Mouse (Mus musculus) C2C12 (cell line): ENCODE measurements around the gene Map3k6. TPM values are rescaled to one million over a fixed set of nuclear protein-coding genes. Genes with fewer than 3 reads are reported as not detected.

ENCODE experiments used
- H3K27me3 ChIP-seq: one replicate; pipeline ENCODE4 v1.6.1; 2011; ENCODE audit not compliant: control insufficient read depth, insufficient read depth, insufficient read length
- H3K36me3 ChIP-seq: one replicate; pipeline ENCODE4 v1.6.1; 2011; ENCODE audit not compliant: control insufficient read depth, insufficient read depth
- H3K4me3 ChIP-seq: one replicate; pipeline ENCODE4 v1.5.1; 2011; ENCODE audit warnings: mild to moderate bottlenecking, control low read depth; ENCODE audit not compliant: poor library complexity, insufficient read depth, severe bottlenecking
- H3K79me2 ChIP-seq: one replicate; pipeline ENCODE4 v1.6.1; 2011; ENCODE audit not compliant: control insufficient read depth, insufficient read depth
- H3K79me3 ChIP-seq: one replicate; pipeline ENCODE4 v1.6.1; 2011; ENCODE audit warnings: low read depth, control low read depth
- H3ac ChIP-seq: one replicate; pipeline ENCODE3; 2011; ENCODE audit warnings: low read depth; ENCODE audit not compliant: control insufficient read depth, insufficient read length
- CEBPB ChIP-seq: IDR thresholded peaks from one replicate; pipeline ENCODE4 v1.6.1; 2011; ENCODE audit warnings: low read depth, mild to moderate bottlenecking, control low read depth, moderate library complexity
- CTCF ChIP-seq: IDR thresholded peaks from one replicate; pipeline ENCODE4 v1.5.1; 2011; ENCODE audit not compliant: control insufficient read depth, insufficient read depth, insufficient read length
- FOSL1 ChIP-seq: IDR thresholded peaks from one replicate; pipeline ENCODE4 v1.8.0; 2011; ENCODE audit warnings: mild to moderate bottlenecking, low read length; ENCODE audit not compliant: poor library complexity, insufficient read depth, severe bottlenecking
- MAX ChIP-seq: IDR thresholded peaks from one replicate; pipeline ENCODE4 v1.6.1; 2011; ENCODE audit warnings: mild to moderate bottlenecking, control low read depth
- MYOD1 ChIP-seq: IDR thresholded peaks from one replicate; pipeline ENCODE4 v1.6.1; 2011; ENCODE audit warnings: low read depth; ENCODE audit not compliant: control insufficient read depth, insufficient read length
- MYOG ChIP-seq: IDR thresholded peaks from one replicate; pipeline ENCODE4 v1.6.1; 2011; ENCODE audit not compliant: control insufficient read depth, insufficient read length; ENCODE audit errors: extremely low read depth
- USF1 ChIP-seq: IDR thresholded peaks from one replicate; pipeline ENCODE4 v1.6.1; 2011; ENCODE audit warnings: low read depth, mild to moderate bottlenecking, control low read depth, moderate library complexity
- polyA plus RNA-seq: library from polyadenylated mRNA; unstranded; fragments of >200 nt; fragmentation: generic; extraction: Trizol; gene quantifications from one replicate; pipeline ENCODE4 v1.2.1, GENCODE M21; 2012; ENCODE audit warnings: missing spikeins

The Map3k6 gene
- polyA plus RNA-seq, 1 experiment: 7.3 TPM

DNA sequence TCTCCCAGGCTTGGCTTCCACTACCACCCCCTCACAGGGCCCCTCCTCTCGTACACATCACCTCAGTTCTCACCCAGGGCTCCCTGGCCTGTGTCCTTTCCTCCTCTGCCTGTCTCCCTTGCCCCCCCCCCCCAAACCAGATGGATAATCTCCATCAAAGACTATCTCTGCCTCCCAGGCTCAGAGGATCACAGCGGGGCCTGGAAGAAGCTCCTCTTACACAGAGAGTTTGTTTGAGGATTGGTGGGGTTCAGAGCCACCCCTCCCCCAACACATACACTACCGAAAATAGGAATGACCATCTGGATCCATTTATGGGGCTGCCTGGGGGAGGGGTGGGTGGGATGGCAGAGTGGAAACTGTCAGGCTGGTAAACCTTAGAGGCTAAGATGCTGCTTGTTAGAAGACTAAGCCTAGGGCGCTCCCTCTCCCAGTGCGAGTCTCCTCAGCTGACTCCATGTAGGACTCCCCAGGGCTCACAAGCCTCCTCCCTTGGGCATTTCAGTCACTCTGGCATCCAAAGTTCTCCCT lies 41.4 kb downstream of the Map3k6 start:
- TF ChIP-seq FOSL1 (no peak), MYOG (no peak), CTCF (no peak), MYOD1 (no peak), CEBPB (no peak), USF1 (no peak), MAX (no peak)
- Histone ChIP-seq H3K79me3 (peaks cover 4% of the 10 kb centered on the region), H3K27me3 (no peaks in the 10 kb centered on the region), H3K79me2 (peaks cover 5% of the 10 kb centered on the region), H3K4me3 (no peak overlapping the region), H3K36me3 (no peaks in the 10 kb centered on the region), H3ac (no peak overlapping the region)

DNA sequence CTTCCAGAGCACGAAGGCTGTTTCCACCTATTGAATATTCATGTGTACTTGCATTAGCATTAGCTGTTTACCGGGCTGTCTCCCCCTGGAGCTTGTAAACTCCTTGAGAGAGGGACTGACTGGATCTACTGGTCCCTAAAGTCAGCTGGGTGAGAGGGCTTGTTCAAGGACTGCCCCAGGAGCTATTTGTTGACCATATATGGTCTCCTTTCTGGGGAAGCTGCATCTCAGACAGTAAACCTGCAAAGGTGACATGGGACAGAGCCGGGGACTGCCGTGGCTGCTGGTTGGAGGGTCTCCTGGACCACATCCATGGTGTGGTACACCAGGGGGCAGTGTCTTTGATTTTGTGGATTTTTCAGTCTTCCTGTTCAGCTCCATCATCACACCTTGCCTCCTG lies 42.0 kb downstream of the Map3k6 start:
- no peaks in the 10 kb centered on the region for H3K27me3 ChIP-seq
- no peak overlapping the region for H3K4me3 ChIP-seq
- no peak for TF ChIP-seq CTCF
- no peak for TF ChIP-seq MYOD1
- no peak for TF ChIP-seq MAX
- TF ChIP-seq USF1: no peak
- no peak for TF ChIP-seq CEBPB
- TF ChIP-seq FOSL1: no peak
- no peaks in the 10 kb centered on the region for H3K79me2 ChIP-seq
- no peaks in the 10 kb centered on the region for H3K79me3 ChIP-seq
- no peaks in the 10 kb centered on the region for H3K36me3 ChIP-seq
- no peak overlapping the region for H3ac ChIP-seq

DNA sequence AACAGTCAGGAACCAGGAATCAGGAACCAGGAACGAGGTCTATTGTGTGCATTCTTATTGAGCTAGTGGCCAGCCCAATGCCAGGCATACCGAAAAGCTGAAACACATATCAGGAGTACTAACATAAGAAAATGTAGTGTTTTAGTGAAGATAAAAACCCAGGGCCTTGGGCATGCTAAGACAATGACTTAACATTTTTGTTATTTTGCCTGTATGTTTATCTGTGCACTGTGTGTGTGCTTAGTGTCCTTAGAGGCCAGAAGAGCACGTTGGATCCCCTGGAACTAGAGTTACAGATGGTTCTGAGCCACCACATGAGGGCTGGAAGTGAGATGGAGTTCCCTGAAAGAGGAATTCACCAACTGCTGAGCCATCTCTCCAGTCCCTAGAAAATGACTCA lies 44.7 kb downstream of the Map3k6 start:
- H3ac ChIP-seq: no peak overlapping the region
- H3K4me3 ChIP-seq: no peak overlapping the region
- TF ChIP-seq MAX (no peak), MYOG (no peak), MYOD1 (no peak), CTCF (no peak), CEBPB (no peak), FOSL1 (no peak), USF1 (no peak)
- H3K79me2 ChIP-seq: no peaks in the 10 kb centered on the region
- H3K27me3 ChIP-seq: no peaks in the 10 kb centered on the region
- no peaks in the 10 kb centered on the region for H3K79me3 ChIP-seq
- no peaks in the 10 kb centered on the region for H3K36me3 ChIP-seq

DNA sequence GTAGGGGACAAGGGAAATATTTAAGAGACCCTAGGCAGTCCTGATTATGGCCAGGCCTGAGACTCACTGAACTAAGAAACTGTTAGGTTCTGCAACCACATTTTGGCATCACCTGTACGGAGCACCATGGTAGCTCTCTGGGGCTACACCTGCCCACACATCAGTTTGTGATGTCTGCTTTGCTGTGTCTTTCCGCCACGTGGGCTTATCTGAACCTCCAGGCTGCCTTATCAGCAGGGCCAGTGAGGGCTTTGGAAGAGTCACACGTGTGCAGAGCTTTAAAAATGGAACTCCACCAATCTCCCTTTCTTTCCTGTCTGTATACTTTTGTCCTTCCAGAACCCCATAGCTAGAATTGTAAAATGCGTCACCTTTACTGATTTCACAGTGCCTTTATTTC lies 45.3 kb downstream of the Map3k6 start:
- no peak for TF ChIP-seq CTCF
- TF ChIP-seq CEBPB: no peak
- no peak for TF ChIP-seq FOSL1
- TF ChIP-seq USF1: no peak
- TF ChIP-seq MYOG: no peak
- no peak for TF ChIP-seq MYOD1
- TF ChIP-seq MAX: no peak
- H3K79me3 ChIP-seq: no peaks in the 10 kb centered on the region
- H3K79me2 ChIP-seq: no peaks in the 10 kb centered on the region
- H3K36me3 ChIP-seq: no peaks in the 10 kb centered on the region
- no peaks in the 10 kb centered on the region for H3K27me3 ChIP-seq
- H3ac ChIP-seq: no peak overlapping the region
- no peak overlapping the region for H3K4me3 ChIP-seq

DNA sequence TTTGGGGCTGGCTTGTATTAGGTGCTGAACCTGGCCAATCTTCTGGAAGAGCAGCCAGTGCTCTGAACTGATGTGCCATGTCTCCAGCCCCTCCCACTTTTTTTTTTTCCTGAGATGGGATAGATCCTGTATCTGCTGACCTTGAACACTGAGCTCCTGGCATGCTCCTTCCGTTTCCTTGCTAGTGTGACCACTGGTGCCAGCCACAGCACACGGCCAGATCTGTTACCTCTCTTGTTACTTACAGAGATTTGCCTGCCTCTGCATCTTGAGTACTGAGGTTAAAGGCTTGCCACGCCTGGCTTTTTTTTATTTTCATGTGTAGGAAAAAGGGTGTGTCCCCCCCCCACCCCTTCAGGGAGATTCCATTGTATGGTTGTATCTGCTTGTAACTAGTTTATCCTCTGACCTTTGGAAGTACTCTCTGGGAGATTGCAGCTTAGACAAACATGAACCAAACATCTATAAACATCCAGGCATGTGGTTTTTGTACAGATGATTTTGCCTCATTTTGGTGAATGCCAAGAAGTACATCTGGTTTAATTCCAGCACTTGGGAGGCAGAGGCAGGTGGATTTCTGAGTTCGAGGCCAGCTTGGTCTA lies 46.0 kb downstream of the Map3k6 start:
- Histone ChIP-seq H3K36me3 (no peaks in the 10 kb centered on the region), H3ac (no peak overlapping the region), H3K79me3 (no peaks in the 10 kb centered on the region), H3K79me2 (no peaks in the 10 kb centered on the region), H3K4me3 (no peak overlapping the region), H3K27me3 (no peaks in the 10 kb centered on the region)
- no peak for TF ChIP-seq USF1
- TF ChIP-seq CEBPB: no peak
- TF ChIP-seq MYOG: no peak

DNA sequence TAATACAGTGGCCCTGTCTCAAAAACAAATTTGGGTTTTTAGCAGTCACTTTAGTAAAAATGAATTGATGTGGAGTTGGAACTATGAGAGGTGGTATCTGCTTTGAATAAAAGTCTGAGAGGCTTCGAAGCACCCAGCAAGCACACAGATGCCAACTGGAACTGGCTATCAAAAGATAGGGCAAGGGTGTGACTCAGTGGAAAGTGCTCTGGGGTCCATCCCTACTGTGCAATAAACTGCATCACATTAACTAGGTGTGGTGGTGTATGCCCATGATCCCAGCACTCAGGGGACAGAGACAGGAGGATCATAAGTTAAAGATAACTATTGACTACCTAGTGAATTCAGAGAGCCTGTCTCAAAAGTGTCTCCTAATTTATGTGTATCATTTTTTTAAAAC lies 50.6 kb downstream of the Map3k6 start:
- no peaks in the 10 kb centered on the region for H3K27me3 ChIP-seq
- TF ChIP-seq CTCF: no peak
- no peak for TF ChIP-seq CEBPB
- no peak for TF ChIP-seq MYOG
- no peak for TF ChIP-seq MAX
- H3K36me3 ChIP-seq: no peaks in the 10 kb centered on the region
- no peak overlapping the region for H3ac ChIP-seq
- no peaks in the 10 kb centered on the region for H3K79me3 ChIP-seq
- H3K79me2 ChIP-seq: no peaks in the 10 kb centered on the region
- no peak overlapping the region for H3K4me3 ChIP-seq
